Mouse (Mus musculus): ENCODE measurements around the gene Fbxo40.

GRCm38 (mm10) chr16:36925797-36926196, 64.5 kb downstream of the Fbxo40 start:
- TF ChIP-seq CTCF (IDR thresholded peaks at IDR 0.05 in 2 of 3, conservative IDR thresholded peaks at IDR 0.05 in 1 of 3; ENCODE audit: control insufficient read depth in 1 of 3, insufficient read depth in 1 of 3, low read depth in 2 of 3, low read length in 3 of 3, poor library complexity in 1 of 3, severe bottlenecking in 1 of 3) (no peak), POLR2A (IDR thresholded peaks at IDR 0.05; ENCODE audit: control insufficient read depth in 1 of 2, insufficient read depth in 1 of 2, low read depth in 1 of 2, low read length in 2 of 2, poor library complexity in 1 of 2) (no peak), USF2 (IDR thresholded peaks at IDR 0.05; ENCODE audit: borderline replicate concordance in 1 of 2, insufficient read depth in 1 of 2, low read depth in 1 of 2, low read length in 2 of 2) (no peak), MAFK (IDR thresholded peaks at IDR 0.05; ENCODE audit: borderline replicate concordance, low read depth, low read length) (no peak)
